Mouse (Mus musculus): ENCODE measurements around the gene Rabggta.

The Rabggta gene

DNA sequence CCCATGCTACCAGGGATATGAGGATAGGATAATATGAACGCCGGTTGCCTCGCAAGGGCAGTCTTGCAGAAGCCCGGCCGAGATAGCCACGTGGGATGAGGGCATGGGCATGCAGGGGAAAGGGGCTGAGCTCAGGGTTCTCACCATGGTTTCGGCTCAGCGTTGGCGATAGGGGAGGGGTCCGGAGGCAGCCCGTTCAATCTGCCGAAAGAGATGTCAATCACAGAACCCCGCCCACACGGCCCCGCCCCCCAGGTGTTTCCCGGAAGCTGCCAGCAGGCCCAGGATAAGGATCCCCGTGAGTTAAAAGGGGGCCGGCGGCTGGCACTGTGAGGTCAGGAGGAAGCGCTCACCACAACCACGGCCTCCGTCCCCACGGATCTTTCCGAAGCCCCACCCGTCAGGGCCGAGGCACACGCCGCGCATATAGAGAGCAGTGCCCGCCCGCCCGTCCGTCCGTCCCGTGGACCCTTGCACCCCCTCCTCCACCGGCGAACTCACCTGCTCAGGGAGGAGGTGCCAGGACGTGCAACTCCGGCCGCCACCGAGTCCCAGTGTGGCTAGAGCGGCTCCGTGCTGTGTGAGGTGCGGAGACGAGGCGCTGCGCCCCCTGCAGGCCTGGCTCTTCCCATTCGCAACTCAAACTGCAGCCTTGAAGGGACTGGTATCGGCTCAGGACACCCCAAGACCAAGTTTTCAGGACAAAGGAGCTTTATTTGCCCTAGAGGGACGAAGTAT is at the start of gene Rabggta:
Rabggta (minus strand) TSS at position 564 of the 738 bp plus-strand sequence.
- peak; percentile 78 for DNase-seq (ENCODE audit: extremely low read depth, low read depth)

DNA sequence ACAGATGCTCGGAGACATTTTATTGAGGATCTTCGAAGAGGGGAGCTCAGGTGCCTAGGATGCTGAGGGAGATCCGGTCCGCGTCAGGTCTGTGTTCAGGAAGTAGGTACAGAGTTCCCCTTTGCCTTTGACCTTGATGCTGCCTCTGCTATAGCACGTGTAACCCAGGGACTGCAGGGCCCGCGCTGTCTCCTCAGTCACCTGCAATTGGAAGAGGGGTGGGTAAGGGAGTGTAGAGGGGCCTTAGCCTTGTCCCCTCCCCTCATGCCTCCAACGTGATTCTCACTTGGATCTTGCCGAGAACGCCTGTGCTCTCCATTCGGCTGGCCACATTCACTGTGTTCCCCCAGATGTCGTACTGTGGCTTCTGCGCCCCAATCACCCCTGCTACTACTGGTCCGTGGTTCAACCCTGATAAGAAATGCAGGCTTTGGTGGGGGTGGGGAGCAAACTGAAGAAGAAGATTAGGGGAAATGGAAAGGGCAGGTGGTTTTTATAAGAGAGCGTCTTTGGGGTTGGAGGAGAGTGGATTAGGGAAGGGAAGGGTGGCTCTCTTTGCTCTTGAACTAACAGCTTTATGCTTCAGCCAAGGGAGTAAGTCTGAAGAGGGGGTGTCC is 47.1 kb upstream of the Rabggta start:
- peak; percentile 89 for DNase-seq (ENCODE audit: extremely low read depth, low read depth)

DNA sequence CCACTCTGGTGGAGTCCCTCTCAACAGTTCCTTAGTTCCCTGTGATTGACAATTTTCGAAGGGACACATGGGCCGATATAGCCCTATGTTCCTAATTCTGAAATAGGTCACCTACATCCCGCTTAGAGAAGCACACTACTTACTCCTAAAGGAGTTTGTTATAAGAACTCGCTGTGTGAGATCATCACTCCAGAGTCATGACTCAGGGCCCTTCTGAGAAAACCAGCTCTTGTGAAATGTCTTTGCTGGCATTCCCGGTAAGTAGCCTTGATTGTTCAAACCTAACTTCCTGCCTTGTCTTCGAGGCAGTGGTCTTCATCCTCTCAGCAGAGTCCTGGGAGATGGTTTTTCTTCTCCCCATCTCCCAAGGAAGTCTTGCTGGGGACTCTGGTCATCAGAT is 46.5 kb upstream of the Rabggta start:
- DNase-seq (ENCODE audit: extremely low read depth, low read depth): no peak

DNA sequence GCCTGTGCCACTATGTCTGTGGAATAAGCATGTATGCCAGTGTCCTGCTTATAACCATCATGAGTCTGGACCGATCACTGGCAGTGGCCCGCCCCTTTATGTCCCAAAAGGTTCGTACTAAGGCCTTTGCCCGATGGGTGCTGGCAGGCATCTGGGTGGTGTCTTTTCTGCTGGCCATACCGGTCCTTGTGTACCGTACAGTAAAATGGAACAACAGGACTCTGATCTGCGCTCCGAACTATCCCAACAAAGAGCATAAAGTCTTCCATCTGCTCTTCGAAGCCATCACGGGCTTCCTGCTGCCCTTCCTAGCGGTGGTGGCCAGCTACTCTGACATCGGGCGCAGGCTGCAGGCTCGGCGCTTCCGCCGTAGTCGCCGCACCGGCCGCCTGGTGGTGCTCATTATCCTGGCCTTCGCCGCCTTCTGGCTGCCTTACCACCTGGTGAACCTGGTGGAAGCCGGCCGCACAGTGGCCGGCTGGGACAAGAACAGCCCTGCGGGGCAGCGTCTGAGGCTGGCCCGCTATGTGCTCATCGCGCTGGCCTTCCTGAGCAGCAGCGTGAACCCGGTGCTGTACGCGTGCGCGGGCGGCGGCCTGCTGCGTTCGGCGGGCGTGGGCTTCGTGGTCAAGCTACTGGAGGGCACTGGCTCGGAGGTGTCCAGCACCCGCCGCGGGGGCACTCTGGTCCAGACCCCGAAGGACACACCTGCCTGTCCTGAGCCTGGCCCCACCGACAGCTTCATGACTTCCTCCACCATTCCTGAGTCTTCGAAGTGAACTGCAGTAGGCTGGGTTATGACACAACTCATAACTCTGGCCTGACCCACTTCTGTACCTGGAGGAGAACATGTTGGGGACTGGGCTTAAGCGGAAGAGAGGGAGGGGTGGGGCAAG is 45.7 kb upstream of the Rabggta start:
- no peak for DNase-seq (ENCODE audit: extremely low read depth, low read depth)

DNA sequence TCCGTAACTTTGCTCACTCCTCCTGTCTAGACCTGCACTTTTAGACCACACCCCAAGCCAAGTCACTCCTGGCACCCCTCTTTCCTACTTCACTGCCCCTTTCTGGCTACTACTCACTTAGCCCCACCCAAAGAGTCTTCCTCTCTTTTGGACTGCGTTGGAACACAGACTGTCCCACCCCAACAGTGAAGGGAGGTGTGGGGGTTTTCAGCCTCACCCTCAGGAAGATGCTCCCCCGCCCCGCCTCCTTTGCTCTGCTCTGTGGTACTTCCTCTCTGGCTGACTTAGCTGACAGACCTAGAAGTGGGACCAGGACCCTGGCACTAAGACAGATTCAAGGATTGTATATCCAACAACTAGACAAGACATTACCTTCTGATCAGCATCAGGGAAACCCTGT is 43.6 kb upstream of the Rabggta start, which contains the start of gene Ltb4r1:
Ltb4r1 (plus strand) TSS at position 267 of the 400 bp plus-strand sequence.
- DNase-seq (ENCODE audit: extremely low read depth, low read depth): peak; percentile 46

DNA sequence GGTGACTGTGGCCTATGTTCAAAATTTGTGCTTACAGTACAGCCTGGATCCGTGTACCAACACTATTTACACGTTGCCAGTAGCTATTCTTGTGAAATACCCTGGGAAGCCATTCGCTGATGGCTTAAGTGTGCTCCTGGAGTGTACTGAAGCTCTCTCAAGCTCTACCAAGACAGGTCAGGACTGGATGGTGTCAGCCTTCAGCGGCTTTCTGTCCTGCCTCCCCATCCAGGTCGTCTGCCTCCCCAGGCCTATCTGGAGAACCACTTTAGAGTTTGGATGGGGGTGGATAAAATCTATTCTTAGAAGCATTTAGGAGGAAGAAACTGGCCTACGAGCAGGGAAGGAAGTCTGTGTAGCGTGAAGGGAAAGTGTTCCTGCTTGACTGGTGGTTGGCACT is 41.1 kb upstream of the Rabggta start:
- DNase-seq (ENCODE audit: extremely low read depth, low read depth): peak; percentile 35

DNA sequence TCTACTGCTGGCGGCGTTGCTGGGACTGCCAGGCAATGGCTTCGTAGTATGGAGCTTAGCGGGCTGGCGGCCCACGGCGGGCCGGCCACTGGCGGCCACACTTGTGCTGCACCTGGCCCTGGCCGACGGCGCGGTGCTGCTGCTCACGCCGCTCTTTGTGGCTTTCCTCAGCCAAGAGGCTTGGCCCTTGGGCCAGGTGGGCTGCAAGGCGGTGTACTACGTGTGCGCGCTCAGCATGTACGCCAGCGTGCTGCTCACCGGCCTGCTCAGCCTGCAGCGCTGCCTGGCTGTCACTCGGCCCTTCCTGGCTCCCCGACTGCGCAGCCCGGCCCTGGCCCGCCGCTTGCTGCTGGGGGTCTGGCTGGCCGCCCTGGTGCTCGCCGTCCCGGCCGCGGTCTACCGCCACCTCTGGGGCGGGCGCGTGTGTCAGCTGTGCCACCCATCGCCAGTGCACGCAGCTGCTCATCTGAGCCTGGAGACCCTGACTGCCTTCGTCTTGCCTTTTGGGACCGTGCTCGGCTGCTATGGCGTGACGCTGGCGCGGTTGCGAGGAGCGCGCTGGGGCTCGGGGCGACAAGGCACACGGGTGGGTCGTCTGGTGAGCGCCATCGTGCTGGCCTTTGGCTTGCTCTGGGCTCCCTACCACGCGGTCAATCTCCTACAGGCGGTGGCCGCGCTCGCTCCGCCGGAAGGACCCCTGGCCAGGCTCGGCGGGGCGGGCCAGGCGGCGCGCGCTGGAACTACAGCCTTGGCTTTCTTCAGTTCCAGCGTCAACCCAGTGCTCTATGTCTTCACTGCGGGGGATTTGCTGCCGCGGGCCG is 40.1 kb upstream of the Rabggta start:
- no peak for DNase-seq (ENCODE audit: extremely low read depth, low read depth)

DNA sequence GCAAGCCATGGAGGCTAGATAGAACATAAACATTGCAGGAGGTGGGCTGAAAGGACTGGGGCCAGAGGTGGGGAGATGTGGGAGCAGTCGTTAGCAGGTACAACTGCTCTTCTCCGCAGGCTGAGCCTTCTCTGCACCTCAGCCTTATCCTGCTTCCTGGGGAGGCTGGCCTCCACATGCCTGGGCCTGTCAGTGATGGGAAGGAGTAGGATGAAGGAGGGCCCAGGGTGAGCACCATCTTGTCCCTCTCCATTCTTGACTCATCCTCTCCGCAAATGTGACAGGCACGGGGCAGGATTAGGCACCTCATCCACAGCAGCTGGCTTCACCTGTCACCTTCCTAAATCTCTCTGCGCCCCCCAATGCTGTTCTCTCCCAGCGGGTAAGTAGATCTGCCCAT is 39.1 kb upstream of the Rabggta start, which contains the start of gene Ltb4r2:
Ltb4r2 (plus strand) TSS at position 266 of the 400 bp plus-strand sequence.
- no peak for DNase-seq (ENCODE audit: extremely low read depth, low read depth)

DNA sequence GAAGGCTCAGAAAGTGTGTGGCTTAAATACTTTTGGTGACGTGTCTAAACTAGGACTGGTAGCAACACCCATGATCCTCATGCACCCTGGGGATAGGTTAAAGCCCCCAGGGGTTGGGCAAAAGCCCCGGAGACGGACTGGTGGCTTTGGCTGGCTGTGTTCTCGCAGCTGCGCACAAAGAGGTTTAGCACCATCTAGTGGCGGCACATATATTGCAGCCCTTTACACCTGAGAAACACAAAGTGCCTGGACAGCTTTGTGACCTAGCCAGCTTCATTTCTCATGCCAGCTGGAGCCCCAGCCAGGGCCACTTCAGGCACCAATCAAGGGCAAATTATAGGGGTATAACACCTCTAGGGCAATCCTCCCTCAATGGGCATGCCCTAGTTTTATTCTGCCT is 38.1 kb upstream of the Rabggta start:
- DNase-seq (ENCODE audit: extremely low read depth, low read depth): peak; percentile 47

DNA sequence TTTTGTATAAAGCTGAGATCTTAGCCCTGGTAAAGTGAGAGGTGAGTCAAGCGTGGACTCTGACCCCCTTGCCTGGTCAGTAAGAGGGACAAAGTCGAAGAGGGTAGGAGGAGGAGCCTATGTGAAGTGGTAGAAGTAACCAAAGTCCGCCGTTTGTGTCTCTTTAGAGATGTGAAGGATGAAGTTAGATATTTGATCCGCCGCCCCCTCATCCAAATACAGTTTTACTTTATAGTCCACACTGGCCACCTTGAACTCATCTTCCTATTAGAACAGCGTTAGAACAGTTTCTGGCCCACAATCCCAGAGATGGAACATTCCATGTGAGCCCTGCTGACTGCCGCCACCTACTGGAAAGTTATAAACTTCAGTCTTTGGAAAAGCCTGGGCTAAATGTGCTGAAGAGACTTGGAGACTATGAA is 36.3 kb upstream of the Rabggta start, which contains the start of gene Cideb:
Cideb (minus strand) TSS at position 96 of the 422 bp plus-strand sequence.
- peak; percentile 46 for DNase-seq (ENCODE audit: extremely low read depth, low read depth)

DNA sequence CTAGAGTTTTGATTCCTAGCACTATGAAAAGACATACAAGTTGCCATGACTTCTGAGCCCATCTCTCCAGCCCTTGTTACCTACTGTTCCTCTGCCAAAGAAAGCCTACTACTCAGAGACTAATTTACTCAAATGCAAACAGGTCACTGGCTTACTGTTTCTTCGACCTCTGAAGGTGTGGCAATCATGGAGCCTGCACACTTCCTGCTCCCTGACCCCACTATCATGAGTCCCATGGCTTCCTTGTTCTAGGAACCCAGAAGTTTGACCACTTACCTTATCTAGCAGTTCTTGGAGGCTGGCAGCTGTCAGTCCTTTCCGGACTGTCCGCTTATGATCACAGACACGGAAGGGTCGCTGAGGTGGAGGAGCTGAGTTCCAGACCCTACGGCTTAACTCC is 35.5 kb upstream of the Rabggta start:
- peak; percentile 31 for DNase-seq (ENCODE audit: extremely low read depth, low read depth)

DNA sequence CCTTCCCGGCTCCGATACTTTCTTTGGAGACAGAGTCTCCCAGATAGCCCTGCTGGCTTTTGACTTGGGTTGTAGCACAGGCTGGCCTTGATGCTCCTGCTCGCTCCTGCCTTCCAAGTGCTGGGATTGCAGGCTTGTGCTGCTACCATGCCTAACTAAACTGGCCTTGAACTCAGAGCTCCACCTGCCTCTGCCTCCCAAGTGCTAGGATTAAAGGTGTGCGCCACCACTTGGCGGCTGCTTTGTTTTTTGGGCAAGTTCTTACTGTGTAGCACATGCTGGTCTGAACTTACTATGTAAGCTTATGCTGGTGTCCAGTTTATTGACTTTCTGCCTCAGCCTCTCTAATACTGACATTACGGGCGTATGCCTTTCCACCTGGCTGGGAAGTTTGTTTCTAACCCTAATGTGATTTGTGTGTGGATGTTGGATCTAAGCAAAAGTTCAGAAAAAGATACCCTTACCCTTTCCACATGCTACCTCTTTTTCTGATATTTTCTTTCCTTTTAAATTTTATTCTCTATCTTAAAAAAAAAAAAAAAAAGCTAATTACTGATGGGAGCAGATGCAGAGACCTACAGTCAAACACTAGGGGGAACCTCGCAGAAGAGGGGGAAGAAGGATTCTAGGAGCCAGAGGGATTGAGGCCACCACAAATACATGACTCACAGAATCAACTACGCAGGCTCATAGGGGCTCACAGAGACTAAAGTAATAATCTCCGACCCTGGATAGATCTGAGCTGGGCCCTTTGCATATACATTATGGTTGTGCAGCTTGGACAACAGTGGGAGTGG is 25.2 kb upstream of the Rabggta start:
- DNase-seq (ENCODE audit: extremely low read depth, low read depth): no peak

DNA sequence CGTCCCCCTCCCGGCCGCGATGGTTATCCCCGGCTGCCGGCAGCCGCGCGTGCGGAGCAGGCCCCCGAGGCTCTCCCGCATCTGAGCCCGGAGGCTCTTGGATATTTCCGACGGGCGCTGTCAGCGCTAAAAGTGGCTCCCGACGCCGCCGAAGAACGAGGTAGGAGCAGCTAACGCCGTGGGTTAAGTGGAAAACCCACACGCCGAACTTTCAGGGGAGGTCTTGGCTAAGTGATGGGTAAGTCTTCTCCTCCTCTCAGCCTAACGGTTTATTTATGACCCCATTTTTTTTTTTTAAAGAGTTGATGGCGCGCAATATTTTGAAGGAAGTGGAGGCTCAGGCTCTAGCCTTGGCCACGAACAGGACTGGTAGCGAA is 23.8 kb upstream of the Rabggta start:
- DNase-seq (ENCODE audit: extremely low read depth, low read depth): no peak

DNA sequence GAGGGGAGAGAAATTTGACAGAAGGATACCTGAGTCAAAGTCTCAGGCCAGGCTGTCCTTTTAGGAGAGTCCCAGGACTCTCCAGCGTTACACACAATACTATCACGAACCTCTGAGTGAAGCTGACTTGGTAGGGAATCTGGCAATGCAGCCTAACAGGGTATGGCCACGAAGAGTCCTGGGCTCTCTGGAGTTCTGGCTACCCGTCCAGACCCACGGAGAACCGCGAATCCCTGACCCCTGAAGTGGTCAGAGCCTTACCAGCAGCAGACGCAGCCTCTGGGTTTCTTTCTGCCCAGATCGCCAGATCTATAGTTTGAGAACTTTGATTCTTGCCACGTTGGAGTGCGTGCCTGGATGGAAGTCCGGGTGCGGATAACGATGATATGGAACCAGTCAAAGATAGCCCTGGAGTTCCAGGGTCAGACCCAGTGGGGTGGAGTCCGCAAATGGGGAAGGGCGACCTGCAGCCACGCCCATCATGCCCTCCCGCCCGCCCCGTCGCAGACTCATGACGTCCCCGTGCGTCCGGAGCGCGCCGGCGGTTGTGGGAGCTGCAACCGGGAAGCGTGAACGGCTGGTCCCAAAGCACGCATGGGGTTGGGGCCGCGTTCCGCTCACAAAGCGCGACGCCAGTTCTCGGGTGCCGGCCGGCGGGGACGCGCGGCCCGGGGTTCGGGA is 23.3 kb upstream of the Rabggta start, which contains the start of the genes Dhrs1 and Nop9:
Dhrs1 (minus strand) TSS at position 511 of the 681 bp plus-strand sequence.
Nop9 (plus strand) TSS at position 514 of the 681 bp plus-strand sequence.
- DNase-seq (ENCODE audit: extremely low read depth, low read depth): no peak

DNA sequence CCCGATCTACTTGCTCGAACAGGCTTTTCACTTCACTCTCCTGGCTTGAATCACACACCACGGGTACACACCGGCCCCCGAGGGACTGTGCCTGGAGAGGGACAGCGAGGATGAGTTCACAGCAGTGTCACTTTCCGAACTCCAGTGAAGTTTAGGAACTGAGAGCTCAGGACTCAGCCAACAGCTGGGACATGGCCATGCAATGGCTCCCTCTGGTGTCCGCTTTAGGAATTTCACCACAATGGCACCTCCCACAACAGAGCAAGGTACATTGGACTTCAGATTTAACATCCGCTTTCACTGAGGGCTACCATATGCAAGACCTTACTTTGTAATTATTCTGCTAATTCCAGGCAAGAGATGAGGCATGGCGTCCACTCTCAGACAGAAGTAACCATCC is 21.6 kb upstream of the Rabggta start:
- peak; percentile 79 for DNase-seq (ENCODE audit: extremely low read depth, low read depth)

DNA sequence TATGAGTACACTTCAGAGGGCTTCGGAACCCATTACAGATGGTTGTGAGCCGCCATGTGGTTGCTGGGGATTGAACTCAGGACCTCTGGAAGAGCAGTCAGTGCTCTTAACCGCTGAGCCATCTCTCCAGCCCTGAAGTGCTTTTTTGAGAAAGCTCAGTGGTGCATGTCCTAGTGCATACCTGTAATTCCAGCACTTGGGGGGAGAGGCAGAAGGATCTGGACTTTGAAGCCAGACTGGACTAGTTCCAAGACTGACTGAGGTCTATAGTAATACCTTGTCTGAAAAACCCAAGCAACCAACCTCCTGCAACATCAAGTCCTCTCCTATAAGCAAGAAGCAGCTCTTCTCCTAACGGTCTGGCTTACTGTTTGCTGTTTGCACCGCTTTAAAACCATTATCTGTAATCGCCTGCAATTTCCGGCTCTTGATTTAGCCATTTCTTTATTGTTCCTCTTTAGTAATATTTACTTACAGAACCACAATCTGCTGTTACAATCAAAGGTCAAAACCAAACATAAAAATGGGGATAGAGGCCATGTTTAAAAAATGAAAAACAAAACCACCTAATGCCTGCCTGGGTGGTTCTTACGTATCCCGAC is 15.1 kb upstream of the Rabggta start:
- DNase-seq (ENCODE audit: extremely low read depth, low read depth): no peak

DNA sequence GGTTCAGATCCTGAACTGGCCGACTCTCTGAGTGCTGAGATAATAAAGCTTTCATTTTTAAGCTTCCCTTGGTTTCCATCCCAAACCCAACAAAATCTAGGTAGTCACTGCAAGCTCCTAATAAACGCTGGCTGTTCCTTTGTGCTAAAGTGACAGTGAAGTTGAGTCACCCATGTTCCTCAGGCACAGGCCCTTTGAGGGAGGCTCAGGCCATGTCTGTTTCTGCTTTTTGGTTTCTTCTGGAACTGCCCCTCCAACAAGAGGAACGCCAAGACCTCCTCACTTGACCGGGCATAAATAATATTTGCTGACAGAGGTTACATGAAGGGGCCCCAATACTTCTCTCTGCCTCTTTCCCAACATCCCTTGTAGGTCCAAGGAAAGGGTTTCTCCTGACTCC is 13.7 kb upstream of the Rabggta start:
- no peak for DNase-seq (ENCODE audit: extremely low read depth, low read depth)

DNA sequence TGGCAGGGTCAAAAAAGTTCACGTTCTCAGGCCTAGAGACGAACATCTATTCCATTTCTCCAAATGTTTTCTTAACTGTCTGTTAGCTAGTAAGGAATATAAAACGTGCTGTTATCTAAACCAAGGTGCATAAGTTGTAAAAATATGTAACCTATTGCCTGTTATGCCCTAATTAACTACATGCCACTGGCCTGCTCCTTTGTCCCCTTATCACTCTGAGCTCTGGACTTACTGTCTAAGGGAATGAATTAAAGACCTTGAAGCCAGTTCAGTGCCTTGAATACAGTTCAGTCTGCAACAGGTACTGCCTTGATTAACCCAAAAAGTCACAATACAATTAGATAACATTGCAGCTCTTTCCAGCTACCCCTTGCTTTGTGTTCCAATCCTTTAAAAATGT is 13.3 kb upstream of the Rabggta start:
- no peak for DNase-seq (ENCODE audit: extremely low read depth, low read depth)

DNA sequence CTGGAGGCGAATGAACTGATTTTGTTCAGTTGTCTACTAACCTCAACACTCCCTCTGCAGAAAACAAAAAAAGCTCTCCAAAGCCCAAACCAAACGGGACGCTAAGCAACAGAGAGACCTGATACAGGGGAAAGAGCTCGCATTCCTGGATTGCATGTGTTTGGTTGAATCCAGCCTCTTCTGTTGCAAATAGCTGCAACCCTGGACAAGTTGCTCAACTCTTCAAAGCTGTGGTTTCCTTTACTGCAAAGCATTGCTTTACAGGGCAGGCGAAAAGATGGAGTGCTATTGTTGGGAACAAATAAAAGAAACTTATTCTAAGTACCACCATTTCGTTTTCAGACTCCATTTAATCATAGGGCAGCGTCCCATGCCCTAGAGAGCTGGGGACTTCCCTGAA is 12.8 kb upstream of the Rabggta start:
- DNase-seq (ENCODE audit: extremely low read depth, low read depth): no peak
